Mouse (Mus musculus) bone marrow macrophage, adult 2 months (primary cell): ENCODE data around the gene Ntf5.

Experiments used
- CTCF ChIP-seq: IDR thresholded peaks from 2 replicates; pipeline ENCODE4 v1.5.1; 2012; ENCODE audit warnings: low read depth, mild to moderate bottlenecking, low read length, moderate library complexity
- POLR2A ChIP-seq: IDR thresholded peaks from 2 replicates; pipeline ENCODE4 v1.6.1; 2012; ENCODE audit warnings: mild to moderate bottlenecking, low read depth, low read length, borderline replicate concordance

DNA sequence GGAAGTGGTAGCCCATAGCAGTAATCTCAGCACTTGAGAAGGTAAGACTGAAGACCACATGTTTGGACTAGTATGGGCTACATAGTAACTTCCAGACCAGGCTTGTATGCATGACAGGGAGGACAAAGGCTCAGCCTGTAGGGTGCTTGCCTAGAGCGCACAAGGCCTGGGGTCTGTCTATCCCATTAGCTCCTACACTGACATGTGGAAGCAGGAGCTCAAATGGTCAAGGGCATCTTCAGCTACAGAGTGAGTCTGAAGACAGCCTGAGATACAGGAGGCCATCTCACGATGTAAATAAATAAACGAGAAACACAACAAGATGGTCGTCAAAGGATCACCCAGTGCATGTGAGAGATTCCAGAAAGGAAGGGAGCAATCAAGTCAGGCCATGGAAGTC is 48.8 kb downstream of the Ntf5 start:
- TF ChIP-seq POLR2A (no peak), CTCF (no peak)
